Mouse (Mus musculus): Measurements from ENCODE around the gene Syngap1.
"Not testable (repeated sequence)": the region's sequence is repeated elsewhere in the genome, so short reads cannot be mapped to it uniquely, and the experiment has no call there.

Syngap1 gene

DNA sequence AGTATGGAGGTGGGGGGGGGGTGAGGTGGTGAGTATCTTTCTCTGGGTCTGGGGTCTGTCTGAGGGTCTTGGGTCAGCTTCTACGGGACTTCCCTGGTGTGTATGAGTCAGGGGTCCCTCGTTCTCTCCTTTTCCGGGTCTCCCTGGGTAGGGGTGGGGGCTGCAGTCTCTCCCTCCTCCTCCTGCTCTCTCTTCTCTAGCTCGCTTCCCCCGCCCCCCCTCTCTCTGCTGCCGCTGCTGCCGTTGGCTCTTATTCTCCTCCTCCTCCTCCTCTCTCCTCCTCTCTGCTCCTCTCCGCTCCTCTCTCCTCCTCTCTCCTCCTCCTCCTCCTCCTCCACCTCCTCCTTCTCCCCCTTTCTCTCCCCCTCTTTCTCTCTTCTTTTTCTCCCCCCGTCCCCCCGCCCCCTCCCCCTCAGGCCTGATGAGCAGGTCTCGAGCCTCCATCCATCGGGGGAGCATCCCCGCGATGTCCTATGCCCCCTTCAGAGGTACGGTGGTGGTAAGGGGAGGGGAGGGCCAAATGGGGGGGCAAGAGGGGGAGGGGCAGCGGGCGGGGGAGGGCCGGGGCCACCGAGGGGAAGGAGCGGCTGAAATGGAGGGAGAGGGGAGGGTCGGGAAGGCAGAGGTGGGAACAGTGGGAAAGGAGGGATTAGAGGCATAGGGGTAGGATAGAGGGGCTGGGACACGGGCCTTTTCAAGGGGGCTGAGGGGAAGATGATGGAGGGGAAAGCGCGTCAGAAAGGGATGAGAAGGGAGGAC lies at the start of gene Syngap1:
Gene Syngap1 (plus strand): TSS at position 223 of the 759 bp plus-strand sequence.
- DNase-seq (ENCODE audit: low spot score in 2 of 2): no peak

GRCm38 (mm10) chr17:26892635-26893375 lies 48.2 kb upstream of the Syngap1 start:
- no peak for DNase-seq (ENCODE audit: low spot score in 2 of 2)

GRCm38 (mm10) chr17:26893492-26893891 lies 47.6 kb upstream of the Syngap1 start:
- no peak for DNase-seq (ENCODE audit: low spot score in 2 of 2)

GRCm38 (mm10) chr17:26894342-26894741 lies 46.7 kb upstream of the Syngap1 start:
- no peak for DNase-seq (ENCODE audit: low spot score in 2 of 2)

DNA sequence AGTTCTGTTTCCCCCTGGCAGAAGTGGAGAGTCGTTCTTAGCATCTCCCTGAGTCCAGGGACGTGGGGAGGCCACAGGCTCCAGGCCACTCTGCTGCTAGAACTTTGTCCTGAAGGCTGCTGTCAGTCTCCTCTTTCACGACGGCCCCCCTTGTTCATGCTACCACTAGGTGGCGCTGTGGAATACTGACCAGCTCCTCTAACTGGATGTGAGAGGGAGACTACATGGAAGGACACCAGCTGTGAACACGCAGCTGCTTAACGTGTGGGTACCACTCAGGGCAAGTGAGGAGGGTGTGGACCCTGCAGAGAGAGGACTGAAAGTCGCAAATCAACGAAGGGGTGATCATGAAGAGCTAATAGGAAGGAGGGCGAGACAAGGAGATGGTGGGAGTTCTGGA lies 45.5 kb upstream of the Syngap1 start:
- peak; percentile 33 to 44 for DNase-seq (ENCODE audit: low spot score in 2 of 2)

DNA sequence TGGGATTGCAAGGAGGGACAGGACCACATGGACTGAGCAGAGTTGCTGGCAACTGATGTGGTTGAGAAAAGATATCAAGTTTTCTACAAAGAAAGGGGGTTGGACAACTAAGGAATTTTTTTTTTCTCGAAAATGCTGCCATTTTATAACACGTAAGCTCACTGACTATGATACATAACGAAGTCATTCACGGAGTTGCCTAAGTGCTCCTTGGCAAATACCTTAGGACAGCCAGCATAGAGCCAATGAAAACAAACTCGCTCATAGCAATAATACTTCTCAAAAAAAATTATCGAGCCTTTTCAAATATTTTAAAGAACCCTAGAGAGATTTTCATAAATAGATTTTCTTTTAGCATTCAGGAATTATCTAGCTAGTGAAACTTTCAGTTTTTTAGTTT lies 40.1 kb upstream of the Syngap1 start:
- no peak for DNase-seq (ENCODE audit: low spot score in 2 of 2)

DNA sequence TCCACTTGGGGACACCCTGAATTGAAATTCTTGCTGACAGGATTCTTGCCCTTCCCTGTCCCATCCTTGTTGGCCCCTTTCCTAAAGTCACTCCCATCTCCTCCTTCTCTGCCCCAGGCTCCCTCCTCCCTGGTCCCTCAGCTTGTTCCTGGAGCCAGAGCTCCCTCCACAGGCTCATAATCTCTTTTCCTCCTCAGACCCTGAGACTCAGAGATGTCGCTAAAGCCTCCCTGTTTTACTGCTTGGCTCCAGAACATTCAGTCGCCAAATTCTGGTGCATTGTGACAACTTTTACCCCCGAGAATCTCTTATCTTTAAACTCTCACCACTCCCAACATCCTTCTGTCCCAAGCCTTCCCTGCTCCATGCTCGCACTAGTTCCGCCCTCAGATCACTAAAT lies 36.7 kb upstream of the Syngap1 start:
- DNase-seq (ENCODE audit: low spot score in 2 of 2): no peak

DNA sequence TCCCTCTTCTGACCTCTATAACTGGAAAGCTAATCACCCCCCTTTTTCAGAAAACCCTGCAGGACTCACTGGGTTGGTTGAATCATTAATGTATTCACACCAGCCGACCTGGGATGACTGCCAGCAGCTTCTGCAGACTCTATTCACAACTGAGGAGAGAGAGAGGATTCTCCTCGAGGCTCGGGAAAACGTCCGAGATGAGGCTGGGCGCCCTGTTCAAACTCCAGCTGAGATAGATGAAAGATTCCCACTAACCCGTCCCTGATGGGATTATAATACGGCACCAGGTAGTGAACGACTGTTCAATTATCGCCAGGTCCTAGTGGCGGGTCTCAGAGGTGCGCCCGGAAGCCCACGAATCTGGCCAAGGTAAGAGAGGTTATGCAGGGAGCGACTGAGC lies 33.5 kb upstream of the Syngap1 start:
- DNase-seq (ENCODE audit: low spot score in 2 of 2): not testable (repeated sequence)

DNA sequence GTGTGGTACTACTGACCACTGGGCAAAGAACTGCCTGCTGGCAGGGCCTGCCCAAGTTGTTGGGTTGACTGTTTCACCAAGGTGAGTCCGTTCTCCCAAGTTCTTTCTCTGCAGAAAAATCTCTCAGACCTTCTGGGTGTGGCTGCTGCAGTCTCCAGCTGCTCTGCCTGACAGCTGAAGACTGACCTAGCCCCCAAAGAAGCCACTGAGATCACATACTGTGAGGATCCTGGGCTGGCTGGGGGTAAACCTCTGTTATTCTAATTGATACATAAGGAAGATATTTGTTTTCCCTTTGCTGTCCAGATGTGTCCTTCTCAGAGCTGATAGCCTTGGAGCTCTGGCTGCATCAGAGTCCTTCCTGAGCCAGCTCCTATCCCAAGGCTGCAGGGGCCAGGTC lies 25.8 kb upstream of the Syngap1 start:
- no peak for DNase-seq (ENCODE audit: low spot score in 2 of 2)

DNA sequence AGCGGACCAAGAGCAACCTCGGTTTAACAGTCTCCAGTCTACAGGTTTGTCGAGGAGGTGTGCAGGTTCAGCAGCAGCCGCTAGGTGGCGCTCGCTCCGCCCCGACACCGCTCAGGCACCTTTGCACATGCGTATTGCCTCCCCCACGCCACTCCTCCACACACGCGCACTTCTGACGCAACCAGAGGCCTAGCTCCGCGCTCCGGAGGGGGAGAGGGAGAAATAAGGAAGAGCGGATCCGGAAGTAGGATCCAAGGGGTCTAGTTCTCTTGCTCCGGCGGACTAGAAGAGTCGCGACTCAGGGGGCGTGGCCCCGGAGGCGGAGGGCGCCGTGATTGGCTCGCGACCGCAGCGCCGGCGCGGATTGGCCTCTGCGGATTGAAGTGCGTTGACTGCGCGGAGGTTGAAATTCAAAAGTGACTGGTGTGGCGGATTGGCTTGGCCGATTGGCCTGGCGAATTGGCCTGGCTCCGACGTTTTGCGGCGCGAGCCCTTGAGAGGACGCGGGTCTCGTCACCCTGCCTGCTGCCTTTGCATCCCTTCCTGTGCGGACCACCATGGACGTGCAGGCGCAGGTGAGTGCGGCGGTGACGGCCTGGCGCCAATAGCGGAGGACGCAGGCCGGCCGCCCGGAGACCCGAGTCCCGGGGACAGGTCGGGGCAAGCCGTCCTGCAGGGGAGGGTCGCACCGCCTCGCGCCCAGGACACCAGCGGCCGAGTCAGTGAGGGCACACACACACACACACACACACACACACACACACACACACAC lies 24.2 kb upstream of the Syngap1 start, which contains the start of gene Kifc5b:
Gene Kifc5b (plus strand): TSS at position 381 of the 772 bp plus-strand sequence.
- peak; percentile 97 to 99 for DNase-seq (ENCODE audit: low spot score in 2 of 2)

DNA sequence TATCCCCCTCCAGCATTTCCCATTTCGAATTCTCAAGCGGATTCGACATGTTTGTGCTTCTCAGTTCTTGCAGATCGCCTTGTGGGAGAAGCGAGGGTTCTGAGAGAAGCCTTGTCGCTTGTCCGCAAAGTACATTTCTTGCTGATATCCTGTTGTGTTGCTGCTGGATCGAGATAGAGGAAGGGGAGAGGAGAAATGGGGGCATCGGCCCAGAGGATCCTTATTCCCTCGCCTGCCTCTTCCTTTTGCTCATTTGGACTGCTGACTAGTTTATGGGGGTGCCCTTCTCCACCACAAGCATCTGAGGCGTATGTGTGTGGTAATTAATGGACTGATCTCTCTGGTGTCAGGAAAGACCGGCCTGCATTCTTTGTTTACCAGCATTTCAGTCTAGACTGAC lies 23.5 kb upstream of the Syngap1 start:
- DNase-seq (ENCODE audit: low spot score in 2 of 2): not testable (repeated sequence)

DNA sequence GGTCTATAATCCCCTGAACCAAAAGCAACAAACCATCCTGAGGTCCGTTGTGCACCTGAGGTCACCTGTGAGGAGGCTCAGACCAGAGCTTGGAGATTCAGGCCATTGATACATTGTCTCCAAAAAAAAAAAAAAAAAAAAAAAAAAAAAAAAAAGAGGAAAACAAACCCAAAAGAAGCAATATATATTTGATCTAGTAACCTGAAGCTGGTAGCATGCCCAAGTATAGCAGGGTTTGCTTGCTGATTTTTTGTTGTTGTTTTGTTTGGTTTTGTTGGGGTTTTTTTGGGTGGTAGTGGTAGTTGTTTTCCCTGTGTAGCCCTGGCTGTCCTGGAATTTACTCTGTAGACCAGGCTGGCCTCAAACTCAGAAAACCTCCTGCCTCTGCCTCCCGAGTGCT lies 22.7 kb upstream of the Syngap1 start:
- no peak for DNase-seq (ENCODE audit: low spot score in 2 of 2)

DNA sequence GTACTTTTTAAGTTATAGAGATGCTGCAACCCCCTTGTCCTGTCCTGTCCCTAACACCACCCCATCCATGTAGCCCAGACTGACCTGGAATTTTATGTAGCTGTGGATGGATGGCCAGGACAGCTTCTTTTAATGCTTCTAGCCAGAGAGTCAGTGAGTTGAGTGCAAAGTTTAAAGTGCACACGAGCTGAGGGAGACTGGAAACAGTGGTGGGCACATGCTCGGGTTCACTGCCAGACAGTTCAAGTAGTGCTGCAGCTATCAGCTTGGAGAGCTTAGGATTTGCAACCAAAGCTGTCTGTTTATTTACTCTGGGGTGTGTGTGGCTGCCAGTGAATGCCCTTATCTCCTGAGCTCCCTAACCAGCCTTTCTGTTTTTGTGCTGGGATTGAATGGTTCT lies 21.5 kb upstream of the Syngap1 start:
- not testable (repeated sequence) for DNase-seq (ENCODE audit: low spot score in 2 of 2)

DNA sequence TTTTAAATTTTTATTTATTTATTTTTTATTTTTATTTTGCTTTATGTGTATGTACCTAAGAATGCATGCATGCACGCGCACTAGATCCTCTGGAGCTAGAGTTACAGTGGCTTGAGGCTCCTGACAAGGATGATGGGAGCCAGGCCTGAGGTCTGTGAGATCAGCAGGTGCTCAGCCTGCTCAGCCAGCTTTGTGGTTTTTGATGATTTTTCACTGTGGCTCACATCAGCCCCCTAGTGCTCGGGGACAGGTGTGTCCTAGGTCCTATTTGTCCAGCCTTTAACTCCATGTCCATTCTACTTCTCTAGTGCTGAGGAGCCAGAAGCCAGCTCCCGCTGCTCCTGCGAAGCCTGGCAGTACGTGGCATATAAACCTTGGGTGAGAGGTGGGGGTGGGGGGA lies 18.7 kb upstream of the Syngap1 start:
- DNase-seq (ENCODE audit: low spot score in 2 of 2): not testable (repeated sequence)

- not testable (repeated sequence) for DNase-seq (ENCODE audit: low spot score in 2 of 2)
These were observed 15.6 kb upstream of the Syngap1 start for GRCm38 (mm10) chr17:26925414-26925813.

DNA sequence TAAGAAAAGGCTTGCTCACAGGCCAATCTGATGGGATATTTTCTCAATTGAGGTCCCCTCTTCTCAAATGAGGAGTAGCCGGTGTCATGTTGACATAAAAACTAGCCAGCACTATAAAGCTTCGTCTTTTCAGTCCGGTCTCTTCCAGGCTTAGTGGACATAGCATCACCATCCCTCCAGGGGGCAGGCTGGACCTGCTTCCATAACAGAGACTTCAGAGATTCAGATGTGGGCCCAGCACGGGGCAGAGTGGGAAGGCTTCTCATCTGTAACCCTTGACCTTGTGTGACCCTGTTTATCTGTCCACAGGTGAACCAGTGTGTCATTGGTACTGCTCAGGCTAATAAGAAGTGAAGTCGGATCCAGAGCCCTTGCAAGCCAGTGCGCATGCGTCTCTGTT lies 9.3 kb upstream of the Syngap1 start:
- not testable (repeated sequence) for DNase-seq (ENCODE audit: low spot score in 2 of 2)

DNA sequence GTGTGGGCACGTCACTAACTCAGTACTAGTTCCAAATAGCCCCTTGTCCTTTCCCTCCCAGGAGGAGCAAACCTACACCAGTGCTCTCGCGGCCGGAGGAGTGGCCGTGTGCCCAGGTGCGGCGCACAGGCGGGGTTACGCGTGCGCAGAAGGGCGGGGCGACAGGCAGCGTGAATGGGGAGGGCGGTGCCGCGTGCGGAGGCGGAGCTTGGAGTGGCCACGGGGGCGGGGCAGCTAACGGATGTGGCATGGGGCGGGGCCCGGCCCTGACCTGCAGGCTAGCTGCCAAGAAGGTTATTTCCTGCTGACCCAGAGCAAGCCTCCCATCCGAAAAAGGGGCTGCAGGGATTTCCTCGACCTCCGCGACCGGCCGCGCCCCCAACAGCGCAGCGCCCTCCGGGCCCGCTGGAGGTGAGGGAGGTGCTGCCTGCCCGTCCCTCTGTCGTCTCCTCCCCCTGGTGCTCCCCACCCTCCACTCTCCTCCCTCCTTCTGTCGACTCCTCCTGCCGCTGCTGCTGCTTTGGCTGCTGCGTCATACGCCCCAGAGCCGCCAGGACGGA lies 8.1 kb upstream of the Syngap1 start, which contains the start of gene Phf1:
Gene Phf1 (plus strand): TSS at position 214 of the 560 bp plus-strand sequence.
- DNase-seq (ENCODE audit: low spot score in 2 of 2): peak; percentile 95 to 98

GRCm38 (mm10) chr17:26933419-26933818 lies 7.6 kb upstream of the Syngap1 start:
- DNase-seq (ENCODE audit: low spot score in 2 of 2): no peak

DNA sequence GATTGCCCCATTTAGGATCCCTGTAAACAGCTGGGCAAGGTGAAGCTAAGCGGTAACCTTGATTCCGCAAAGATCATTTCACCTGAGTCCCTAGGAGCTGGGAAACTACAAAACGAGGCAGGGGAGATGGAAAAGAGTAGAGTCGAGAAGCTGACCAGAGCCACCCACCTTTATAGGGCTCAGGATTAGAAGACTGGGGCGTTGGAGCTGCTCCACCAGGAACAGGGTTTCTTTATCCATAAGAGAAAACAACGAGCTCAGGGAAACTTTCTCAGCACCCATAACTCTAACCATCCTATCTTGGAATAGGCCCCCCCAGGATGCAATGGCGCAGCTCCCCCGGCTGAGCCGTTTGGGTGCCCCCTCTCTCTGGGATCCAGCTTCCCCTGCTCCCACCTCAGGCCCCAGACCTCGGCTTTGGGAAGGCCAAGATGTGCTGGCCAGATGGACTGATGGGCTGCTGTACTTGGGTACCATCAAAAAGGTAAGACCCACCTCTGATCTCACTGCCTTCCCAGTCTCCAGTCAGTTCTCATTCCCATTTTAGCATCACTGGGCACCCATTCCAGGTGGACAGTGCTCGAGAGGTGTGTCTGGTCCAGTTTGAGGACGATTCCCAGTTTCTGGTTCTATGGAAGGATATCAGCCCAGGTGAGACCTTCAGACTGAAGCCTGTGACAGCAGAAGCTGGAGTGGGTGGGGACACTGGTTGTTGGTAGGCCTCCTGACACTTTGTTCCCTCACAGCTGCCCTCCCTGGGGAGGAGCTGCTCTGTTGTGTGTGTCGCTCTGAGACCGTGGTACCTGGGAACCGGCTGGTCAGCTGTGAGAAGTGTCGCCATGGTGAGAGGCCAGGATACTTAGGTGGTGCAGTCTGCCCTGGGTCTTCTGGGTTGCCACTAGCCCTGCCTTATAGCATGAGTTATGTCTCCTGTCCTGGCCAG lies 6.9 kb upstream of the Syngap1 start:
- no peak for DNase-seq (ENCODE audit: low spot score in 2 of 2)

DNA sequence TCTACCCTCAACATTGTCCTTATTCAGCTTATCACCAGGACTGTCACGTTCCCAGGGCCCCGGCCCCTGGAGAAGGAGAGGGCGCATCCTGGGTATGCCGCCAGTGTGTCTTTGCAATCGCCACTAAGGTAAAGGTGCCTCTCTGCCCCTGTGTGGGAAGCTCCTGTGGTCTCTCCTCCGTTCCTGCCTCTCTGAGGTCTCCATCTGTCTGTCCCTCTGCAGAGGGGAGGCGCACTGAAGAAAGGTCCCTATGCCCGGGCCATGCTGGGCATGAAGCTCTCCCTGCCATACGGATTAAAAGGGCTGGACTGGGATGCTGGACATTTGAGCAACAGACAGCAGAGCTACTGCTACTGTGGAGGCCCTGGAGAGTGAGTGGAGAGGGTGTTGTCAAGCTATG lies 6.0 kb upstream of the Syngap1 start:
- DNase-seq (ENCODE audit: low spot score in 2 of 2): no peak

DNA sequence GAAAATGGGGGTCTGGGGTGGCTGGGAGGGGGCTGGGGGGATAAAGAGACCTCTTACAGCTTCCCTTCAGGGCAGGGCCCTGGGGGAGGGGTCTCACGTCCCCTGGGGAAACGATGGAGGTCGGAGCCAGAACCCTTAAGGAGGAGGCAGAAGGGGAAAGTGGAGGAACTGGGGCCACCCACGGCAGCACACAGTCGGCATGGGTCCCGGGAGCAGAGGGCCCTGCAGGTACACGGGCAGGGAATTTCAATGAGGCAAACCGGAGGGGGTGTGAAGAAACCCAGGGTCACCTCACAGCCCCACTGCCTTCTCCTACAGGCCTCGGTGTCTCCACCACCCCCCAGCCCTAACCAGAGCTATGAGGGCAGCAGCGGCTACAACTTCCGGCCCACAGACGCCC lies 4.6 kb upstream of the Syngap1 start:
- no peak for DNase-seq (ENCODE audit: low spot score in 2 of 2)

All from urinary bladder, adult 18-20 months (tissue).